Mouse (Mus musculus) liver, embryonic 15.5 days (tissue): ENCODE results near the gene Pdzd2. TPM values are rescaled to one million over a fixed set of nuclear protein-coding genes. Genes with fewer than 3 reads are reported as not detected.

Experiments
- ATAC-seq: fragments of 200-750 bp; cut with Nextera tagmentation; 2 replicates; pipeline ENCODE4 v1.8.0; 2017; ENCODE audit warnings: moderate number of reproducible peaks, mild to moderate bottlenecking, moderate library complexity; ENCODE audit not compliant: insufficient read depth
- H3K27ac ChIP-seq: fragments of 300-500 bp; sonication (generic); replicated peaks from 2 replicates; pipeline ENCODE4 v1.5.1; 2015; ENCODE audit warnings: mild to moderate bottlenecking, inconsistent platforms
- H3K27me3 ChIP-seq: fragments of 300-500 bp; sonication (generic); 2 replicates; pipeline ENCODE4 v1.6.1; 2015; ENCODE audit warnings: mild to moderate bottlenecking, inconsistent platforms
- H3K36me3 ChIP-seq: fragments of 300-500 bp; sonication (generic); replicated peaks from 2 replicates; pipeline ENCODE4 v1.6.1; 2015; ENCODE audit warnings: moderate library complexity, mild to moderate bottlenecking, inconsistent platforms
- H3K4me1 ChIP-seq: fragments of 300-500 bp; sonication (generic); replicated peaks from 2 replicates; pipeline ENCODE4 v1.6.1; 2015; ENCODE audit warnings: inconsistent platforms
- H3K4me2 ChIP-seq: fragments of 300-500 bp; sonication (generic); 2 replicates; pipeline ENCODE4 v1.6.1; 2015; ENCODE audit warnings: moderate library complexity, mild to moderate bottlenecking, inconsistent platforms
- H3K4me3 ChIP-seq: fragments of 300-500 bp; sonication (generic); replicated peaks from 2 replicates; pipeline ENCODE4 v1.5.1; 2015; ENCODE audit warnings: mild to moderate bottlenecking, inconsistent platforms
- H3K9ac ChIP-seq: fragments of 300-500 bp; sonication (generic); 2 replicates; pipeline ENCODE4 v1.6.1; 2015; ENCODE audit warnings: moderate library complexity, mild to moderate bottlenecking, inconsistent platforms
- H3K9me3 ChIP-seq: fragments of 300-500 bp; sonication (generic); replicated peaks from 2 replicates; pipeline ENCODE4 v1.6.1; 2016; ENCODE audit warnings: inconsistent platforms
- WGBS: fragments of 180-500 bp; shearing (Covaris S2); methylation state at CpG from one replicate; pipeline ENCODE4 v1.1.7; 2015; ENCODE audit warnings: mixed read lengths; ENCODE audit not compliant: insufficient replicate concordance; 5-methylcytosine and 5-hydroxymethylcytosine counted together
- polyA plus RNA-seq: library from polyadenylated mRNA; unstranded; fragments of >200 nt; fragmentation: Nextera tagmentation; extraction: Ambion mirVana; gene quantifications from 2 replicates; pipeline ENCODE4 v1.2.1, GENCODE M21; 2015

The Pdzd2 gene
- polyA plus RNA-seq, result 0.78 and 0.89 TPM in 2 replicates

DNA sequence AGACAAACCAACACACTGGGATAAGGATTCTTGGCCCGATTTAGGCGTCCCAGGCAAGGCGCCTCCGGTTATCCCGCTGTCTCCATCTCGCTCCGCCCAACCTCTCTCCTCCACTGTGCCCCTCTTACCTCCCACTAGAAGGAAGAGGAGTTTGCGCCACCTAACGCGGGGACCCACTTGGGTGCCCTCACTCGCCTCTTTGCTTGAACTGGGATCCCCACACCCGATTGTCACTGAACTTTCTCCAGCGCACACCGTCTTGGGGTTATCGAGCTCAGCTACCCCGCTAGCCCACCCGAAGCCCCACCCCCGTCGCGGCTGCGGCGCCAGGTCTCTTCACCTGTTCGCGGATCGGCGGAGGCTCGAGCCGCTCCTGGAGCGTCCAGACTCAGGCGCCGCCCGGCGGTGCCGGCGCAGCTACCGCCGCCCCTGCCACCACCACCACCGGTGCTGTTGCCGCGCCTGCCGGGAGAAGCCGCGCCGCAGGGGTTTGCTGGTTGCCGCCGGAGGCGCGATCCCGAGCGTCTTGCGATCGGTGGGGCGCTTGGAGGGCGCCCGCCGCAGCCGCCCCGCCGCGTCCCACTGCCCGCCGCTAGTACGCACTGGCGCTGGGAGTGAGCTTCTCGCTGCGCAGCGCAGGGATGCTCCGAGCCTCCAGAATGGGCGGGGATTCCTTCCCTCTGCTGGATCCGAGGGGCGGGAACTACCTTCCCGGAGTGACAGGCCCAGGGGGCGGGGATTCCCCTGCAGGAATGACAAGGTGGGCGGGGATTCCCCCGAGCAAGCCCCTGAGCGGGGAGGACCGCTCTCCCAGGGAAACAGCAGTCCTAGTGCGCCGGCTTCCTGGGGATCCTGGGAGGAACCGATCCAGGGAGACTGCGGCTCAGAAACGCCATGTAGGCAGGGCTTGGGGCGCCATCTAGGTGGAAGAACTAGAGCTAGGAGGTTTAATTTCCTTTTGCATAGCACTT is at the start of gene Pdzd2:
Pdzd2 (minus strand) TSS at position 648 of the 971 bp plus-strand sequence.
- Histone ChIP-seq H3K4me2 (peak within 1 kb of the TSS; percentile 74), H3K9ac (no peak within 1 kb of the TSS), H3K4me1 (peaks cover 12% of the 10 kb centered on the region; the same call in 1 of the 2 replicates), H3K36me3 (no peaks in the 10 kb centered on the region), H3K9me3 (no peaks in the 10 kb centered on the region), H3K27me3 (peaks cover 59% of the 10 kb centered on the region), H3K4me3 (peak within 1 kb of the TSS; percentile 51), H3K27ac (no peak within 1 kb of the TSS)
- WGBS, result 2% methylated on average over 83 of the region's 83 CpGs
- ATAC-seq, result peak; percentile 88

DNA sequence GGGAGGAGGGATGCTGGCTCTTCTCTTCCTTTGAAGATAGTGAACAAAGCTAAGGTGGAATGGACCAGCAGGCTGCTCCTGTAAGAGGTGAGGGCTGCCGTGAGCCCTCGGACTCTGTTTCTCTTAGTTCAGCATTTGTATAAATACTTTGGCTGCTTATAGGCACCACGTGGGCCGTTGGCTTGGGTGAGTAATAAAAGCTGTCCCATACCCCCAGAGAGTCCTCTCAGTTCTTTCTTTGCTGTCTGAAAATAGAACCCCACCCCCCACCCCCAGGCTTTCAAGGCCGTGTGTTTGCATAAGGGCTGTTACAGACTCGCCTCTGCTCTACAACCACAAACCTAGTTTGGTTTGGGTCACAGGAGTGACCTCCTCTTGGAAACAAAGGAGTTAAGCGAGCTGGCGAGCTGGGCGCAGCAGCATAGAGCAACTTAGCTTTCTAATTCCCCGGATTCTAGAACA is 49.7 kb upstream of the Pdzd2 start:
- H3K36me3 ChIP-seq, result no peaks in the 10 kb centered on the region
- H3K4me1 ChIP-seq, result no peaks in the 10 kb centered on the region
- no peaks in the 10 kb centered on the region for H3K27me3 ChIP-seq
- no peak overlapping the region for H3K4me2 ChIP-seq
- H3K4me3 ChIP-seq, result no peak overlapping the region
- 42% methylated on average over 10 of the region's 10 CpGs for WGBS
- no peak overlapping the region for H3K9ac ChIP-seq
- no peak for ATAC-seq
- H3K9me3 ChIP-seq, result no peaks in the 10 kb centered on the region
- H3K27ac ChIP-seq, result no peak overlapping the region

DNA sequence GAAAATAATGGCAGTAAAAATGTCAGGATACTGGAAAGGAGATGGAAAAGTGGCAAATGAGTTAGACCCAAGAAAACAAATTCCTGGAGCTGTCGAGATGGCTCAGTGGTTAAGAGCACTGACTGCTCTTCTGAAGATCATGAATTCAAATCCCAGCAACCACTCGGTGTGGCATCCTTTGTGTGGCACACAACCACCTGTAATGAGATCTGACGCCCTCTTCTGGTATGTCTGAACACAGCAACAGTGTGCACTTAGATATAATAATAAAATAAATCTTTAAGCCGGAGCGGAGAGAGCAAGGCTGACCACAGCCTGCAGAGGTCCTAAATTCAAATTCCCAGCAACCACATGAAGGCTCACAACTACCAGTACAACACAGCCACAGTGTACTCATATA is 48.8 kb upstream of the Pdzd2 start:
- no peak overlapping the region for H3K27ac ChIP-seq
- H3K4me2 ChIP-seq, result no peak overlapping the region
- no peaks in the 10 kb centered on the region for H3K27me3 ChIP-seq
- no peak for ATAC-seq
- no peak overlapping the region for H3K9ac ChIP-seq
- H3K4me3 ChIP-seq, result no peak overlapping the region
- WGBS, result 65% methylated on average over 5 of the region's 5 CpGs
- H3K36me3 ChIP-seq, result no peaks in the 10 kb centered on the region
- H3K9me3 ChIP-seq, result no peaks in the 10 kb centered on the region
- no peaks in the 10 kb centered on the region for H3K4me1 ChIP-seq

DNA sequence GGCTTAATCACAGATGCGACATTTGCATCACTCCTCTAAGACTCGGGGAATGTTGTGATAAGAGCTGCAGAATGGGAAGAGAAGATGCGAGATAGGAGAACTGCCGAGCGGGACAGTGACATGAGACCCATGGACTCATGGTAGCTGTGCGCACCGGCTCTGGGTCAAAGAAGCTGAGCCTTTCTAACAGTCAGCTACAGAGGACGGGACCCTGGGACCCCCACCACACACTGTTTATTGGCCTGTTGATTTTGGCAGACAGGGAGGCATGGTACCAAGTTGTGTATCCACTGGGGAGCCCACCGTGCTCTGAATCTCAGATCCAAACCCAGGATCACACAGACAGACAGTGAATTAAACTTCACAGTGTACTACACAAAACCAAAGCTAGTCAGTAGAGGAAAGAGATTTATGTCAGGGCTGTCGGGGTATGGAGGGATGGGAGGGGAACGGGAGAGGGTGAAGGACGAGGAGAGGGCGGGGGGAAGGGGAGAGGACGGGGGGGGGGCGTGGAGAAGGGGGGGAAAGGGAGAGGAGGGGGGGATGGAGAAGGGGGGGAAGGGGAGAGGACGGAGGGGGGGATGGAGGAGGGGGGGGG is 42.1 kb upstream of the Pdzd2 start:
- Histone ChIP-seq H3K4me3 (no peak overlapping the region), H3K9me3 (no peaks in the 10 kb centered on the region), H3K9ac (no peak overlapping the region), H3K4me2 (no peak overlapping the region), H3K36me3 (no peaks in the 10 kb centered on the region), H3K27me3 (no peaks in the 10 kb centered on the region; the same call in 1 of the 2 replicates), H3K4me1 (no peaks in the 10 kb centered on the region), H3K27ac (no peak overlapping the region)
- no peak for ATAC-seq
- WGBS, result 58% methylated on average over 13 of the region's 16 CpGs

DNA sequence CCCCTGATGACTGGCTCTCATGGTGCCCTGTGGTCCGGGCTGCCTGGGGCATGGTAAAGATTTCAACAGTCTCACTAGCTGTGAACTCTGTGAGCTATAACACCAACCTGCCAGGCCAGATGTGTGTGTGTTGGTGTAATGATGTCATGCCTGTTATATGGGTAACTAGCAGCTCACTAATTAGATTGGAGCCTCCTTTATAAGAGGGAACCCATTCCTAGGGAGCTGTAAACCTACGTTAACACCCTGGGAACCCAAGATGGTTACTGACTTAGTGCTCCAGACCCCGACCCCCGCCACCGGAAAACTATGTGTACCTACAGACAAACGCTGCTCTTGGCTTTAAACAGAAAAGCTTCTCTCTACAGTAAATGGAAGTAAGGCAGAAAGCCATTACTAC is 41.6 kb upstream of the Pdzd2 start:
- Histone ChIP-seq H3K9me3 (no peaks in the 10 kb centered on the region), H3K27ac (no peak overlapping the region), H3K4me2 (no peak overlapping the region), H3K4me3 (no peak overlapping the region), H3K9ac (no peak overlapping the region), H3K4me1 (no peaks in the 10 kb centered on the region), H3K27me3 (no peaks in the 10 kb centered on the region; the same call in 1 of the 2 replicates), H3K36me3 (no peaks in the 10 kb centered on the region)
- 66% methylated on average over 6 of the region's 6 CpGs for WGBS
- ATAC-seq, result no peak

DNA sequence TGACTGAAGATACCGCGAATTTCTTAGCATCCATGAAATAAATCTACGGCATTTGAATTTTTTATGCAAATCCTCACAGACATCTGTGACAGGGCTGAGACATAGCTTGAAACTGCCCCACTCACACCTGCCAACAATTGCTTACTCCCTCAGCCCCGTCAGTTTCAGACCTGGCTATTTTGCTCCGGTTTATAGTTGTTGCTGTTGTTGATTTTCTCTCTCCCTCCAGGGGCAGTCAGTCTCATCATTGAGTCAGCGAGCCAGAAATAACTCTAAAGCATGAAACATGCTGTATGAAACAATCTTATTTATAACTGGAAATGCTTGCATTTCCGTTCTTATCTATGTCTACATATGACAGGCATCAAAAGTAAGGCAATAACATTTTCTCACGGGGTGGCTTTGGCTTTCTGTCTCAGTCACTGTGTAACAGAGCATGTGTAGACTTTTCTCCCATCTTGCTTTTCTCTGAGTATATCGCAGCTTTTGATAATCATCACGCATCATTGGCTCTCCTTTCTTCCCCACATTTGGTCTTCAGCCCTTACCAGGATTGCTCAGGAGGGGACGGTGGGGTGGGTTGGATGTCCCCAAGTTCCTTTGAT is 34.5 kb upstream of the Pdzd2 start:
- H3K27ac ChIP-seq, result no peak overlapping the region
- H3K9me3 ChIP-seq, result no peaks in the 10 kb centered on the region
- 58% methylated on average over 11 of the region's 11 CpGs for WGBS
- H3K9ac ChIP-seq, result no peak overlapping the region
- no peaks in the 10 kb centered on the region for H3K4me1 ChIP-seq
- H3K4me3 ChIP-seq, result no peak overlapping the region
- no peaks in the 10 kb centered on the region for H3K27me3 ChIP-seq
- H3K4me2 ChIP-seq, result no peak overlapping the region
- no peak for ATAC-seq
- no peaks in the 10 kb centered on the region for H3K36me3 ChIP-seq

DNA sequence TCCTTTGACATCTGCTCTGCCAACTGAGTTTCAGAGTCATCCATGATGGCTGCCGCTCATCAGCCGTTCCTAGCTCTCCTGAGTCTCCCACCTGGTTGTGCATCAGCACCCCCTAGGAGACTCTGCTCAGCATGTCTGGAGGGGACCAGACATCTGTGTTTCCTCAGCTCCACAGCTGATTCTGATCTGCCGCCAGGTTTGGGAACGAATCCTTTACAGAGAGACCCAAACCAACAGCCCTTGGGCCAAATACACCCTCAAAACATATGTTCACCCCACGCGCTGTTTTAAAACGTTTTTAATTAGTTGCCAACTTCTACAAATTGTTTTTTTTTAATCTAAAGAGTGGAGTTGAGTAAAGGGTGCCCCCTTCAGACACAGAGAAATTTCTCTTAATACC is 31.2 kb upstream of the Pdzd2 start:
- H3K27ac ChIP-seq, result no peak overlapping the region
- no peak overlapping the region for H3K9ac ChIP-seq
- H3K4me1 ChIP-seq, result no peaks in the 10 kb centered on the region
- no peak overlapping the region for H3K4me3 ChIP-seq
- H3K36me3 ChIP-seq, result no peaks in the 10 kb centered on the region
- no peaks in the 10 kb centered on the region for H3K27me3 ChIP-seq
- no peaks in the 10 kb centered on the region for H3K9me3 ChIP-seq
- no peak overlapping the region for H3K4me2 ChIP-seq
- ATAC-seq, result no peak
- 70% methylated on average over 7 of the region's 7 CpGs for WGBS

DNA sequence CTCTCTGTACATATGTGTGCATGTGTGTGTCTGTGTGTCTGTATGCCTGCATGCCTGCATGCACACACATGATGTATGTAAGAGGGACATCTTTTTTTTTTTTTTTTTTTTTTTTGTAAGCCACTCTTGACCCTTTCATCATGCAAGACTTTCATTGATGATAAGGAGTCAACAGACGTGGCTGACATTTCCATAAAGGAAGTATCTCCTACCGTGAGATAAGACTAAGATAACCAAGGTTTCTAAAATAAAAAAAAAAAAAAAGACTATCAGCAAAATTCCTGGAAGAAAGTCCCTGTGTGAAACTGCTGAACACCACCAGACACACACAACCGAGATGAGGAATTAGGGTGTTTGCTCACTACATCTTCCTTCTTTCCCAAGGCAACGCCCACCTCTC is 27.1 kb upstream of the Pdzd2 start:
- 19% methylated on average over 4 of the region's 4 CpGs for WGBS
- ATAC-seq, result no peak

DNA sequence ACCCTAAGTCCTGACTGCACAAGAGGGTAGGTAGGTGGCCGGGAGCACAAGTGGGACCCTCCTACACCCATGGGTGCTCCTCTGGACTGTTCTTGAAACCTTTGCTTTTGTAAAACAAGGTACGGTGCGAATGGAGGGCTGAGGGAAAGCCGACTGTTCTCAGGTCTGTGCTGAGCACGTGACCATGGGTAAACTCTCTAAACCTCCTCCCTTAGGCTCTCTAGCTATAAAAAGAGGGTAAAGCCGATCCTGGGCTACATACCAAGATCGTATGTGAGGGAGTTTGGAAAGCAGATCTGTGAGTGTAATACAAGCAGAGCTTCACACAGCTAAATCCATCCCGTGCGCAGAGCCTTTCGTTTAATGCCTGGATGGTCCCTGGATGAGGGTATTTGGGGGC is 23.4 kb upstream of the Pdzd2 start:
- H3K4me2 ChIP-seq, result no peak overlapping the region
- H3K4me3 ChIP-seq, result no peak overlapping the region
- ATAC-seq, result no peak
- H3K9ac ChIP-seq, result no peak overlapping the region
- H3K36me3 ChIP-seq, result no peaks in the 10 kb centered on the region
- no peaks in the 10 kb centered on the region for H3K9me3 ChIP-seq
- H3K4me1 ChIP-seq, result no peaks in the 10 kb centered on the region
- no peaks in the 10 kb centered on the region for H3K27me3 ChIP-seq
- 67% methylated on average over 10 of the region's 10 CpGs for WGBS
- H3K27ac ChIP-seq, result no peak overlapping the region

More for the DNA sequence above, 27.1 kb upstream of the Pdzd2 start:
- H3K36me3 ChIP-seq, result no peaks in the 10 kb centered on the region
- H3K9ac ChIP-seq, result no peak overlapping the region
- no peak overlapping the region for H3K4me2 ChIP-seq
- no peaks in the 10 kb centered on the region for H3K9me3 ChIP-seq
- H3K4me3 ChIP-seq, result no peak overlapping the region
- H3K4me1 ChIP-seq, result no peaks in the 10 kb centered on the region
- no peaks in the 10 kb centered on the region for H3K27me3 ChIP-seq
- no peak overlapping the region for H3K27ac ChIP-seq

DNA sequence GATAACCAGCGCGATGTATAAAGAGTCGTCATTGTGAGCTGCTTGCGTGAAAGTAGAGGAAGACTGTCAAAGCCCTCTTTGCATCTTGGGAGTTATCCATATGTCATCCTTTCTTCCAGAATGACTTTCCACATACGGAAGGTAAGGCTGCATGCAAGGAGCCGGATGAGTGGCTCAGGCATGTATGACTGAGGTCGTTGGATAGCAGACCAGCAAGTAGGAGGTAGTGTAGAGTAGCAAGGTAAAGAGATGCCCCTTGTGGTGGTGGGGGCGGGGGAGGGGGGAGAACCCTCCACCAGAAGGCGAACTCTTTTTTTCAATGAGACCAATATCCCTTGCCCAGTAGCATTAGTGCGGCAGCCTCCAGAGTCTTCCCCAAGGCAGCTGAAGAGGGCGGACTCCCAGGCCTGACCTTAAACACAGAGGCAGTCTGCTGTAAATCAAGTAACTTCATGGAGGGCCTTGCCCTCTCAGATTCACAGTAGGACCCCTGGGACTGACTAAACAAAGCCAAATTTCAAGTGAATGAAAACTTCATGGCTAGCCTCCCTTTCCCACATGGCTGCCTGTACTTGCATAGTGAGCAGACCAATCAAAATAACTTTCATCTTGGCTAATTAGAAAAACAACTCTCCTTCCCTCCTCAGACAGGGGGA is 22.7 kb upstream of the Pdzd2 start:
- 74% methylated on average over 11 of the region's 11 CpGs for WGBS

DNA sequence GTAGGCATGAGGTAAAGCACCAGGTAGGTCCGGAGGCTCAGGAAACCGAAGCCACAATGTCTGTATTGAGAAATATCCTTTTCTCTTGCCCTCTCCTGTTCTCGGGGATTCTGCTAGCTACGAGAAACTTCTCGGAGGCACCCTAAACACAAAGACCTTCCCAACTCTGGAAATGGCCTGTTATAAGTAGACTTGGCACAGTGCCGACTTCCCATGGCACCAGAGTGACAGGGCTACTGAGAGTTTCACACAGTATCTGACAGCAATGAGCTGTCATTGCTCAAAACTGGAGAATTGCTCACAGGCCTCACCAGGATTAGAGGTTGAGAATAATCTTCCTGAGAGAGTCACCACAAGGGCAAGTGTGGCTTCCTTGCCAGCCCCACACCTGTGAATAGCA is 21.0 kb upstream of the Pdzd2 start:
- no peaks in the 10 kb centered on the region for H3K4me1 ChIP-seq
- no peak overlapping the region for H3K9ac ChIP-seq
- no peaks in the 10 kb centered on the region for H3K27me3 ChIP-seq
- H3K9me3 ChIP-seq, result no peaks in the 10 kb centered on the region
- WGBS, result 64% methylated on average over 6 of the region's 6 CpGs
- H3K36me3 ChIP-seq, result no peaks in the 10 kb centered on the region
- H3K4me3 ChIP-seq, result no peak overlapping the region
- ATAC-seq, result no peak
- H3K27ac ChIP-seq, result no peak overlapping the region
- H3K4me2 ChIP-seq, result no peak overlapping the region

More for the DNA sequence above, 22.7 kb upstream of the Pdzd2 start:
- Histone ChIP-seq H3K4me1 (no peaks in the 10 kb centered on the region), H3K36me3 (no peaks in the 10 kb centered on the region), H3K4me2 (no peak overlapping the region), H3K9ac (no peak overlapping the region), H3K27me3 (no peaks in the 10 kb centered on the region), H3K9me3 (no peaks in the 10 kb centered on the region), H3K4me3 (no peak overlapping the region), H3K27ac (no peak overlapping the region)
- ATAC-seq, result no peak
